Mouse (Mus musculus) cerebellum, postnatal 10 days (tissue): ENCODE measurements around the gene Samhd1.
A peak's percentile ranks its signal among the peaks of the same experiment; 100 is the strongest.

Experiments
- DNase-seq, 2 experiments: peaks; one replicate each; pipeline ENCODE4 v3.0.0; 2021; ENCODE audit warnings: mixed read lengths in 2 of 2

The Samhd1 gene

GRCm38 (mm10) chr2:157095005-157095755, 39.9 kb downstream of the Samhd1 start:
- peak; percentile 93 to 94 for DNase-seq

- peak; percentile 81 to 84 for DNase-seq
These were observed 43.0 kb downstream of the Samhd1 start for GRCm38 (mm10) chr2:157092024-157092423.

GRCm38 (mm10) chr2:157087536-157088317, 47.3 kb downstream of the Samhd1 start:
- DNase-seq = peak; percentile 2 to 9

GRCm38 (mm10) chr2:157086796-157087195, 48.3 kb downstream of the Samhd1 start, which contains the start of gene Tldc2:
Gene Tldc2, plus strand, starts transcription at chr2:157087055.
- DNase-seq = peak; percentile 8

- DNase-seq = peak; percentile 57 to 64
These were observed 50.1 kb downstream of the Samhd1 start for GRCm38 (mm10) chr2:157084831-157085585.

- DNase-seq = no peak
These were observed 53.1 kb downstream of the Samhd1 start for GRCm38 (mm10) chr2:157081960-157082359.

- DNase-seq = peak in 1 of 2 experiments; percentile 6
These were observed 53.7 kb downstream of the Samhd1 start for GRCm38 (mm10) chr2:157081331-157081730.

GRCm38 (mm10) chr2:157079701-157080180, 55.3 kb downstream of the Samhd1 start:
- DNase-seq = no peak

GRCm38 (mm10) chr2:157078793-157079700, 56.0 kb downstream of the Samhd1 start, which contains the start of gene Soga1:
Gene Soga1, minus strand, starts transcription at chr2:157079254.
- peak; percentile 91 to 95 for DNase-seq

- DNase-seq = peak; percentile 61 to 74
These were observed 56.8 kb downstream of the Samhd1 start for GRCm38 (mm10) chr2:157078059-157078792.

GRCm38 (mm10) chr2:157077641-157078058, 57.4 kb downstream of the Samhd1 start:
- peak; percentile 90 for DNase-seq

GRCm38 (mm10) chr2:157077160-157077559, 57.9 kb downstream of the Samhd1 start:
- peak; percentile 95 for DNase-seq

- DNase-seq = peak in 1 of 2 experiments; percentile 43
These were observed 58.5 kb downstream of the Samhd1 start for GRCm38 (mm10) chr2:157076585-157076984.

GRCm38 (mm10) chr2:157075685-157076084, 59.4 kb downstream of the Samhd1 start:
- peak; percentile 81 to 84 for DNase-seq

GRCm38 (mm10) chr2:157075226-157075625, 59.8 kb downstream of the Samhd1 start:
- DNase-seq = peak; percentile 20 to 48

GRCm38 (mm10) chr2:157074772-157075171, 60.3 kb downstream of the Samhd1 start:
- peak; percentile 41 to 55 for DNase-seq

GRCm38 (mm10) chr2:157074186-157074724, 60.8 kb downstream of the Samhd1 start:
- DNase-seq = peak; percentile 91 to 97

GRCm38 (mm10) chr2:157073378-157074052, 61.5 kb downstream of the Samhd1 start:
- DNase-seq = peak; percentile 56

- DNase-seq = peak; percentile 28 to 29
These were observed 62.6 kb downstream of the Samhd1 start for GRCm38 (mm10) chr2:157072316-157072990.
